Mouse (Mus musculus): ENCODE measurements around the gene Rasgrp2. TPM values are rescaled to one million over a fixed set of nuclear protein-coding genes. Genes with fewer than 3 reads are reported as not detected.

Rasgrp2 gene
- polyA plus RNA-seq, 1 experiment from 2014 or later = 47.8 TPM

DNA sequence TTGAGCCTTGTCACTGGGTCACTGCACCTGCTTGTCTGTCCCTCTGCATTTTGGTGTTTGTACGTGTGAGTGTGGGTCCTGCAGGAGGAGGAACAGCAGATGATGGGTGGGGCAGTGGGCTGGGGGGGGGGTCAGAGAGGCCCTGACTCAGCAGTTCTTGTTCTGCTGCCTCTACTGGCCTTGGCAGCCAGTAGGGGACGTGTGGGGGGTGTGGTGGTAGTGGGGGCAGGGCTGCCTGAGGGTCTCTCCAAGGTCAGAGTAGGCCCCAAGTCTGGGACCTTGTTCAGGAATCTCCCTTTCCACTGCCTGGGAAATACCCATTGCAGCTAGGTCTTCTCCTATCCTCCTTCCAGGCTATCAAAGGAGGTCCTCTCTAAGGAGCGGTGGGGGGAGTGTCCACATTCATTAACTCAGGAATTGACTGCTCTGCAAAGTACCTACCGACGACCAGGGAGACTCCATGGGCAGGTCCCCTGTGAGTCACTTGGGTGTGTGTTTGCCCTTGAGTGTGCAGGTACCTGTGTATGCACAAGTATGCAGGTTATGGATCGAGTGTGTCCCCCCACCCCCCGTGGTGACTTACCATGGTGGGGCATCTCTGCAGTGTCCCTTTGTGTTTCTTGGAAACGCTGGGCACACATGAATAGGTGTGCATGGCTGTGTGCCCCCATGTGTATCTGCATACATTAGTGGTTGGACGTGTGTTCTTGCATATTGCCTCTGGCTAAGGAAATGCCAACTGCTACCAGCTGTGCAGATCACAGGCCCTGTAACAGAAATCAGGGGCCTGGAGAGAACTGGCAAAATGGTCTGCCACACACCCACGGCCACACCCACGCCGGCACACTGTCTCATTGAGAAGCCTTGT is 18.0 kb downstream of the Rasgrp2 start:
- Histone ChIP-seq H3K27ac (ENCODE audit: low read length) (no peak overlapping the region), H3K9ac (replicated peaks; ENCODE audit: low read depth, low read length) (no peak overlapping the region), H3K9me3 (ENCODE audit: control insufficient read depth, low read depth, low read length) (no peaks in the 10 kb centered on the region), H3K4me3 (ENCODE audit: low read depth, low read length) (no peak overlapping the region), H3K36me3 (ENCODE audit: control insufficient read depth, insufficient read depth, low read length) (no peaks in the 10 kb centered on the region), H3K27me3 (ENCODE audit: control insufficient read depth, insufficient read depth, low read length) (peaks cover 31% of the 10 kb centered on the region; the same call in 1 of the 2 replicates), H3K4me1 (ENCODE audit: control insufficient read depth, insufficient read depth, low read length) (0 out of 2 replicates have a peak, but pooled peaks cover 3% of the 10 kb centered on the region), H3K4me2 (replicated peaks; ENCODE audit: low read depth, low read length) (no peak overlapping the region)
- 60% methylated on average over 12 of the region's 12 CpGs for WGBS
- no peak for ATAC-seq (ENCODE audit: insufficient number of reproducible peaks, insufficient read depth, low FRiP score, low read depth)

DNA sequence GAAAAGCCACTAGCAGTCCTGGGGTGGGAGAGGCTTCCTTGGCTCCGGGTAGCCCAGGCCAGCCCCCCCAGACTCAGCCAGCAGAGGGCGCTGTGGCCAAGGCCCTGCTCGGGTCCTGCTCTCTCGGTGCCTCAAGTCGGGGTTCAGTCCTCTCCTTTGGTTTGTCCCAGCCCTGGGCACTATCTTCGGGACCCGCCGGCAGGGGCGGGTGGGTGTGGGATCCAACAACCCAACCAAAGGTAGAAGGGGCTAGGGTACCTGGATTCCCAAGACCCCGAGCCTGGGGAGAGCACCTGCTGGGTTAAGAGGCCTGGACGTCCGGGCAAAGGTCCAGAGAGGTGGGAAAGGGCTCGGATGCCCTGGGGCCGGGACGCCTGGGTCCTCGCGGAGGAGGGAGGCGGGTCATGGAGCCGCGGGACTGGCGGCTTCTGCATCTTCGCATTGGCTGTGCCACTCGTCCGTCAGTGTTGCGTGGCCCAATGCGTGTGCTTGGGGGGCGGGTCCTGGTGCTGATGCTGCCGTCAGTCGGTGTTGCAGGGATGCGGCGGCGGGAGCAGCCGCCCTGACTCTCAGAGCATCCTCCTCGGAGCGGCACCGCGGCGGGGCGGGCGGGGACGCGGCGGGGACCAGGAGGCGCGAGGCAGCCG is 19.2 kb downstream of the Rasgrp2 start, which contains the start of gene Nrxn2:
Gene Nrxn2 (plus strand): TSS at position 499 of the 647 bp plus-strand sequence.
- ATAC-seq (ENCODE audit: insufficient number of reproducible peaks, insufficient read depth, low FRiP score, low read depth) = peak; percentile 79
- peak within 1 kb of the TSS; percentile 87 for H3K4me2 ChIP-seq (replicated peaks; ENCODE audit: low read depth, low read length)
- H3K4me3 ChIP-seq (ENCODE audit: low read depth, low read length) = peak within 1 kb of the TSS; percentile 42
- H3K9ac ChIP-seq (replicated peaks; ENCODE audit: low read depth, low read length) = no peak within 1 kb of the TSS
- no peaks in the 10 kb centered on the region for H3K9me3 ChIP-seq (ENCODE audit: control insufficient read depth, low read depth, low read length)
- H3K4me1 ChIP-seq (ENCODE audit: control insufficient read depth, insufficient read depth, low read length) = 0 out of 2 replicates have a peak, but pooled peaks cover 3% of the 10 kb centered on the region
- no peaks in the 10 kb centered on the region for H3K36me3 ChIP-seq (ENCODE audit: control insufficient read depth, insufficient read depth, low read length)
- peaks cover 31% of the 10 kb centered on the region; the same call in 1 of the 2 replicates for H3K27me3 ChIP-seq (ENCODE audit: control insufficient read depth, insufficient read depth, low read length)
- under 1% methylated on average over 41 of the region's 46 CpGs for WGBS
- no peak within 1 kb of the TSS for H3K27ac ChIP-seq (ENCODE audit: low read length)

DNA sequence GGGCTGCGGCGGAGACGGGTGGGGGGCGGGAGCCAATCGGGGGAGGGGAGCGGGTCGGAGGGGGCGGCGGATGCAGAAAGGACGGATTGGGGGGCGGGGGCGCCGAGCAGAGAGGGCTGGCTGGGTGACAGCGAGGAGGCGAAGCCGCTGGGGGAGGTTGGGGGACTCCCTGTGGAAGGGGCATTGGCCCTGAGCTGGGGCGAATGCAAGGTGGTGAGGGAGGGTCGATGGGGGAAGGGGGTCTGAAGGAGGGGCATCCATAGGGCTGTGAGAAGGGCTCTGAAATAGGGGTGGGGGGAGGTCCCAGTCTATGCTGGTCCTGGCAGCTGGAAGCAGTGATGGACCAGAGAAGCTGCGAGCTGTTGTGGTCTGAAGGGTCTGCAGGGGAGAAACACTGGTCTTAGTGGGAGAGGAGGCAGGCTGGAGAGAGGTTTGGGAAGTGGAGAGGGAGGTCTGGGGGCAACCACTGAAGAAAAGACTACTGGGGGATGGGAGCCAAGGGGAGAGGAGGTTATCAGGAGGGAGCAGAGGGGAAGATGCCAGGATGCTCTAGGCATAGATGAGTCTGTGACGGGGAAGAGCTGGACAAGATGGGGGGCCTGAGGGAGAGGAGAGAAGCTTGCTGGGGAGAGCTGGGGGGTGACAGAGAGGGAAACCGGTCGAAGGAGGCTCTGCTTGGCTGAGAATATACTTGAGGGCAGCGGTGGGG is 20.0 kb downstream of the Rasgrp2 start:
- H3K4me1 ChIP-seq (ENCODE audit: control insufficient read depth, insufficient read depth, low read length) = 0 out of 2 replicates have a peak, but pooled peaks cover 3% of the 10 kb centered on the region
- no peak overlapping the region for H3K9ac ChIP-seq (replicated peaks; ENCODE audit: low read depth, low read length)
- H3K27me3 ChIP-seq (ENCODE audit: control insufficient read depth, insufficient read depth, low read length) = peaks cover 35% of the 10 kb centered on the region; the same call in 1 of the 2 replicates
- H3K9me3 ChIP-seq (ENCODE audit: control insufficient read depth, low read depth, low read length) = no peaks in the 10 kb centered on the region
- peak overlapping the region; percentile 87 for H3K4me2 ChIP-seq (replicated peaks; ENCODE audit: low read depth, low read length)
- peak overlapping the region; percentile 42 for H3K4me3 ChIP-seq (ENCODE audit: low read depth, low read length)
- H3K27ac ChIP-seq (ENCODE audit: low read length) = no peak overlapping the region
- no peaks in the 10 kb centered on the region for H3K36me3 ChIP-seq (ENCODE audit: control insufficient read depth, insufficient read depth, low read length)
- ATAC-seq (ENCODE audit: insufficient number of reproducible peaks, insufficient read depth, low FRiP score, low read depth) = no peak
- WGBS = 11% methylated on average over 18 of the region's 23 CpGs

DNA sequence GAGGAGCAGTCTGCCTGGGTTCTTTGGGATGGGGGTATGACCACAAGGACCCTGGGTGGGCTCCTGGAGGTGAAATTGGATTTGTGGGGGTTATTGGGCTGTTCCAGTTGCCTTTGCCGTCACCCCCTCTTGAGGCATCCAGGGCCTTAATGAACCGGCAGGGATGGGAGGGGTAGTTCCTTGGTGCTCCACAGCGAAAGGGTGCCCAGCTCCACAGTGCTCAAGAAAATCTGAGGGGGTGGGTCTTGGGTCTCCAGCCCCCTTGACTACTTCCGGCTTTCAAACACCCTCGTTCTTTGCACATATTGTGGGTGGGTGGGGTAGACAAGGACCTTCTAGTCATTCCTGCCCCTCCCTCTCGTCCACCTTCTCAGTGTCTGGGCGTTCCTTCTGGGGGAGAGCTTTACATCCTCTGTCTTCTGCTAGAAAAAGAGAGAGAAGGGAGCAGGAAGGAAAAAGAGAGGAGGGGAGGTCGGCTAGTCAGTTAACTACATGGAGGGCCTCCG is 20.7 kb downstream of the Rasgrp2 start:
- Histone ChIP-seq H3K4me2 (replicated peaks; ENCODE audit: low read depth, low read length) (no peak overlapping the region), H3K36me3 (ENCODE audit: control insufficient read depth, insufficient read depth, low read length) (no peaks in the 10 kb centered on the region), H3K9ac (replicated peaks; ENCODE audit: low read depth, low read length) (no peak overlapping the region), H3K27me3 (ENCODE audit: control insufficient read depth, insufficient read depth, low read length) (peaks cover 35% of the 10 kb centered on the region; the same call in 1 of the 2 replicates), H3K4me1 (ENCODE audit: control insufficient read depth, insufficient read depth, low read length) (0 out of 2 replicates have a peak, but pooled peaks cover 3% of the 10 kb centered on the region), H3K27ac (ENCODE audit: low read length) (no peak overlapping the region), H3K9me3 (ENCODE audit: control insufficient read depth, low read depth, low read length) (no peaks in the 10 kb centered on the region), H3K4me3 (ENCODE audit: low read depth, low read length) (no peak overlapping the region)
- WGBS = 46% methylated on average over 8 of the region's 9 CpGs
- ATAC-seq (ENCODE audit: insufficient number of reproducible peaks, insufficient read depth, low FRiP score, low read depth) = no peak

DNA sequence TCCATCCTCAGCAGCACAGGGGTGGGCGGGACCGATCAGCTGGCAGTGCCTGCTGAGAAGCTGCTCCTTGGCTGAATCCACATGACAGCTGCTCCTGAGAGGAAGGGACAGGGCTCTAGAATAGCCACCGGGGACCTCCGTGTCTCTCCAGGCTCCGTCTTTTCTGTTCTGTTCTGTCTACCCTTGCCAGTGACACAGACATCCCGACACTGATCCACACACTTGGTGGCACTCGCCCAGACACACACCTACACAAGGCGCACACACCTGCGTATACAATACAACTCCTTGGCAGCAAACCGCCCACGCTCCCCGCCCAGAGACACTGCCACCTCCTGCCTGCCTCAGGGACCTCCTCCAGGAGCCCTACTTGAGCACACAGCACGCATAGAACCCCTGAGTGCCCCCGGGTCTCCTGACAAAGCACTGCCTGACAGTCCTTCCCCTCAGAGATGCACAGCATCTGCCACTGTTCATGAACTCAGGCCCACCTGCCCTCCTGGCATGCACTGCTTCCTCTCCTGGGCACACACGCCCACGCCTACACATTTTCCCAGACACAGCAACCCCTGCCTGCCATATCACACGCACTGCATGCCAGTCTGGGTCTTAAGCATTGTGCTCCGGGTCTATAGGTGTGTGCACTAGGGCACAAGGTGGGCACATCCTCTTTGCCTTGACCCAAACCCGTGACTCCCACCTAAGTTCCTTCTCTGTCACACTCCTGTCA is 21.5 kb downstream of the Rasgrp2 start:
- H3K4me2 ChIP-seq (replicated peaks; ENCODE audit: low read depth, low read length) = no peak overlapping the region
- ATAC-seq (ENCODE audit: insufficient number of reproducible peaks, insufficient read depth, low FRiP score, low read depth) = no peak
- H3K27me3 ChIP-seq (ENCODE audit: control insufficient read depth, insufficient read depth, low read length) = peaks cover 36% of the 10 kb centered on the region; the same call in 1 of the 2 replicates
- H3K4me3 ChIP-seq (ENCODE audit: low read depth, low read length) = no peak overlapping the region
- no peaks in the 10 kb centered on the region for H3K9me3 ChIP-seq (ENCODE audit: control insufficient read depth, low read depth, low read length)
- H3K27ac ChIP-seq (ENCODE audit: low read length) = no peak overlapping the region
- no peak overlapping the region for H3K9ac ChIP-seq (replicated peaks; ENCODE audit: low read depth, low read length)
- no peaks in the 10 kb centered on the region for H3K36me3 ChIP-seq (ENCODE audit: control insufficient read depth, insufficient read depth, low read length)
- 53% methylated on average over 19 of the region's 19 CpGs for WGBS
- 0 out of 2 replicates have a peak, but pooled peaks cover 3% of the 10 kb centered on the region for H3K4me1 ChIP-seq (ENCODE audit: control insufficient read depth, insufficient read depth, low read length)

DNA sequence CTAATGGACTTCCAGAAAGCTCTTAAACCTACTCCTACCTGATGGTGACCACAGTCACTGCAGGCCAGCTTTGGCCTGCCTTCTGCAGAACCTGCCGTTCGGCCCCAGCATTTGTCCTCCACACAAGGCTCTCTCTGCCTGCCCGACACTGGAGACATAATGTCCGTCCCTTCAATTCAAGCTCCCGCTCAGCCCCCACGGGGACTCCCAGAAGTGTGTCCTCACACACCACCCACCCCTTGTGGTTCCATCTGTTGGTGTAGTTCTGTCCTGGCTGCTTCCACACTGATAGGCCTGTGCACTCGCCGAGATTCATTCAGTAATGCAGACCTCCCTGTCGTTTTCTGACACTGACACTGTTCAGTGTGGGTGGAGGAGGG is 22.1 kb downstream of the Rasgrp2 start:
- Histone ChIP-seq H3K9me3 (ENCODE audit: control insufficient read depth, low read depth, low read length) (no peaks in the 10 kb centered on the region), H3K4me3 (ENCODE audit: low read depth, low read length) (no peak overlapping the region), H3K4me2 (replicated peaks; ENCODE audit: low read depth, low read length) (no peak overlapping the region), H3K27me3 (ENCODE audit: control insufficient read depth, insufficient read depth, low read length) (peaks cover 41% of the 10 kb centered on the region; the same call in 1 of the 2 replicates), H3K36me3 (ENCODE audit: control insufficient read depth, insufficient read depth, low read length) (no peaks in the 10 kb centered on the region), H3K27ac (ENCODE audit: low read length) (no peak overlapping the region), H3K9ac (replicated peaks; ENCODE audit: low read depth, low read length) (no peak overlapping the region), H3K4me1 (ENCODE audit: control insufficient read depth, insufficient read depth, low read length) (0 out of 2 replicates have a peak, but pooled peaks cover 3% of the 10 kb centered on the region)
- 62% methylated on average over 9 of the region's 9 CpGs for WGBS
- no peak for ATAC-seq (ENCODE audit: insufficient number of reproducible peaks, insufficient read depth, low FRiP score, low read depth)

DNA sequence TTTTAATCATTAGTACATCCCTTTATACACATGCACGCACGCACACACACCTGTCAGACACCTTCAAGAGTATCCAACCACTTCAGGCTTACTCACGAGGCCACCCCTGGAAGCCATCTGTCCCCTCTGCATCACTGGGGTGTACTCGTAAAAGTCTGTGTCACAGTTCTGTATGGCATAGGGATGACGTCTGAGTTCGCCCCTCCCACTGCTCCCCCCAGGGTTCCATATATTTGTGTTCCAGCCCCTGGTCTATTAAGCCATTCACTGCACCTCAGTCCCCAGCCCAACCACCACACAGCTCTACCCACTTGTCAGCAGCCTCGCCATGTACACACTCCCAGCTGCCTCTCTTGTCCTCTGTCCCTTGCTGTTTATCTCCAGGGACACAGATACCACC is 22.9 kb downstream of the Rasgrp2 start:
- 71% methylated on average over 7 of the region's 7 CpGs for WGBS
- Histone ChIP-seq H3K27ac (ENCODE audit: low read length) (no peak overlapping the region), H3K27me3 (ENCODE audit: control insufficient read depth, insufficient read depth, low read length) (peaks cover 45% of the 10 kb centered on the region; the same call in 1 of the 2 replicates), H3K4me1 (ENCODE audit: control insufficient read depth, insufficient read depth, low read length) (0 out of 2 replicates have a peak, but pooled peaks cover 3% of the 10 kb centered on the region), H3K36me3 (ENCODE audit: control insufficient read depth, insufficient read depth, low read length) (no peaks in the 10 kb centered on the region), H3K4me2 (replicated peaks; ENCODE audit: low read depth, low read length) (no peak overlapping the region), H3K9me3 (ENCODE audit: control insufficient read depth, low read depth, low read length) (no peaks in the 10 kb centered on the region), H3K9ac (replicated peaks; ENCODE audit: low read depth, low read length) (no peak overlapping the region), H3K4me3 (ENCODE audit: low read depth, low read length) (no peak overlapping the region)
- no peak for ATAC-seq (ENCODE audit: insufficient number of reproducible peaks, insufficient read depth, low FRiP score, low read depth)
